16 mouse cellular contexts compared by ENCODE assay signal in the genomic region with DNA sequence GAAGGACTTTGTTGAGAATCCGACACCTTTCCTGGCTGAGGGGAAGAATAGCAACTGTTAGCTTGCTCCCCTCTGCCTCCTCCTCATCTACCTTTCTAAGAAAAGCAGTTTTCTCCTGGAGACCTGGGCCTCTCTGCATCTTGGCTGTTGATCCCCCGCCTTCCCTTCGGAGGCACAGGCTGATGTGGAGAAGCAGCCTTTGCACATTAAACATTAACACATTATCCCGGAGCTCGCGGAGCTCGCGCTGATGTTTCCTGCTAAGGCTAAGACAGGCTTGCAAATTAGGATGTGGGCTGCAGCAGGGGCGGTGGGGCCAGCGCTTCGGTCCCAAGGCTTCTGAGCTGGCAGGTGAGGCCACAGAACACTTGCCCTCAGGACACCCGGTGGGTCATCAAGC.
DNase-seq lines count a peak whose midpoint lies in the region; ATAC-seq and TF ChIP-seq lines count a peak whose summit lies in the region.
"Had no signal": no experiment of that assay in that cellular context is flagged by ENCODE, and none has a peak within 500 bp of the region (broad histone marks: within the 10 kb centered on the region; RNA-seq: fewer than 3 reads in every experiment).

No protein-coding gene starts in this region.

- H3K36me3 ChIP-seq in hindbrain, embryonic 10.5 days = no peaks in the 10 kb centered on the region
- H3K36me3 ChIP-seq in hindbrain, embryonic 16.5 days (ENCODE audit: control insufficient read depth, insufficient read depth, low read length) = no peaks in the 10 kb centered on the region
- no peaks in the 10 kb centered on the region for H3K36me3 ChIP-seq in lung, embryonic 14.5 days (ENCODE audit: insufficient read depth)
- no peaks in the 10 kb centered on the region for H3K36me3 ChIP-seq in midbrain, postnatal 0 days (ENCODE audit: insufficient read depth, low read length)
- no peaks in the 10 kb centered on the region for H3K36me3 ChIP-seq in liver, postnatal 0 days (replicated peaks; ENCODE audit: insufficient read depth, low read length)
- H3K36me3 ChIP-seq: embryonic facial prominence, embryonic 10.5 days; heart, embryonic 10.5 days had no signal

- H3K4me2 ChIP-seq in hindbrain, embryonic 16.5 days (ENCODE audit: low read length) = no peak overlapping the region
- no peak overlapping the region for H3K4me2 ChIP-seq in lung, embryonic 14.5 days
- no peak overlapping the region for H3K4me2 ChIP-seq in midbrain, postnatal 0 days (ENCODE audit: low read depth, low read length, poor library complexity, severe bottlenecking)
- no peak overlapping the region for H3K4me2 ChIP-seq in liver, postnatal 0 days (ENCODE audit: low read depth, low read length)

- TF ChIP-seq CTCF in lung, embryonic 14.5 days (IDR thresholded peaks at IDR 0.05; ENCODE audit: low read depth) = no peak
- no peak for TF ChIP-seq CTCF in midbrain, postnatal 0 days (IDR thresholded peaks at IDR 0.05)
- no peak for TF ChIP-seq CTCF in liver, postnatal 0 days (IDR thresholded peaks at IDR 0.05; ENCODE audit: low read depth)

- no peak overlapping the region for H3K9ac ChIP-seq in hindbrain, embryonic 16.5 days (ENCODE audit: low read depth, low read length)
- H3K9ac ChIP-seq in lung, embryonic 14.5 days = no peak overlapping the region
- H3K9ac ChIP-seq in midbrain, postnatal 0 days (replicated peaks; ENCODE audit: low read length, poor library complexity, severe bottlenecking) = no peak overlapping the region
- H3K9ac ChIP-seq in liver, postnatal 0 days (replicated peaks) = no peak overlapping the region
- H3K9ac ChIP-seq: forebrain, postnatal 0 days had no signal

- H3K4me1 ChIP-seq in hindbrain, embryonic 10.5 days (replicated peaks) = peaks cover 51% of the 10 kb centered on the region
- H3K4me1 ChIP-seq in hindbrain, embryonic 16.5 days (ENCODE audit: control insufficient read depth, insufficient read depth, low read depth, low read length) = peaks cover 6% of the 10 kb centered on the region
- H3K4me1 ChIP-seq in lung, embryonic 14.5 days (ENCODE audit: insufficient read depth) = peaks cover 16% of the 10 kb centered on the region
- peaks cover 3% of the 10 kb centered on the region for H3K4me1 ChIP-seq in midbrain, postnatal 0 days (ENCODE audit: insufficient read depth, low read length)
- H3K4me1 ChIP-seq in liver, postnatal 0 days (ENCODE audit: insufficient read depth) = no peaks in the 10 kb centered on the region

- ATAC-seq in hindbrain, embryonic 16.5 days = no peak
- ATAC-seq in lung, embryonic 14.5 days (ENCODE audit: insufficient read depth) = no peak
- no peak for ATAC-seq in midbrain, postnatal 0 days (ENCODE audit: low FRiP score)
- ATAC-seq in liver, postnatal 0 days = no peak
- ATAC-seq: activated CD4-positive, CD25-positive, alpha-beta regulatory T cell, adult 4 months had no signal

- no peaks in the 10 kb centered on the region for H3K9me3 ChIP-seq in hindbrain, embryonic 10.5 days
- H3K9me3 ChIP-seq in hindbrain, embryonic 16.5 days (ENCODE audit: control insufficient read depth, low read length) = no peaks in the 10 kb centered on the region
- H3K9me3 ChIP-seq in lung, embryonic 14.5 days (ENCODE audit: low read depth, low read length) = no peaks in the 10 kb centered on the region
- no peaks in the 10 kb centered on the region for H3K9me3 ChIP-seq in midbrain, postnatal 0 days (ENCODE audit: low read length)
- H3K9me3 ChIP-seq in liver, postnatal 0 days (ENCODE audit: low read length) = no peaks in the 10 kb centered on the region
- H3K9me3 ChIP-seq: embryonic facial prominence, embryonic 10.5 days; heart, embryonic 10.5 days had no signal

- H3K27me3 ChIP-seq in hindbrain, embryonic 10.5 days (ENCODE audit: insufficient read depth, poor library complexity, severe bottlenecking) = peaks cover 7% of the 10 kb centered on the region; the same call in 1 of the 2 replicates
- H3K27me3 ChIP-seq in hindbrain, embryonic 16.5 days (replicated peaks; ENCODE audit: control insufficient read depth, insufficient read depth, low read length) = no peaks in the 10 kb centered on the region
- no peaks in the 10 kb centered on the region for H3K27me3 ChIP-seq in lung, embryonic 14.5 days (ENCODE audit: insufficient read depth, low read length)
- H3K27me3 ChIP-seq in midbrain, postnatal 0 days (ENCODE audit: insufficient read depth, low read length) = no peaks in the 10 kb centered on the region
- no peaks in the 10 kb centered on the region for H3K27me3 ChIP-seq in liver, postnatal 0 days (ENCODE audit: insufficient read depth, low read length)

- 36% methylated on average over 12 of the region's 12 CpGs for WGBS in hindbrain, embryonic 10.5 days
- 32% methylated on average over 12 of the region's 12 CpGs for WGBS in hindbrain, embryonic 16.5 days
- 31% methylated on average over 12 of the region's 12 CpGs for WGBS in lung, embryonic 14.5 days
- WGBS in midbrain, postnatal 0 days = 22% methylated on average over 12 of the region's 12 CpGs
- 48% methylated on average over 12 of the region's 12 CpGs for WGBS in liver, postnatal 0 days (ENCODE audit: insufficient replicate concordance)

- DNase-seq in hindbrain, embryonic 10.5 days (ENCODE audit: low spot score) = no peak
- peak; percentile 41 for DNase-seq in lung, embryonic 14.5 days
- no peak for DNase-seq in lung, postnatal 14 days
- DNase-seq in kidney, postnatal 10 days = peak; percentile 54
- no peak for DNase-seq in midbrain, postnatal 0 days (ENCODE audit: low spot score)
- no peak for DNase-seq in thymus, postnatal 4 days
- DNase-seq in liver, postnatal 0 days = no peak
- DNase-seq: forebrain, postnatal 0 days; gastrocnemius, postnatal 25 days; layer of hippocampus, adult 9-11 months had no signal

- H3K4me3 ChIP-seq in hindbrain, embryonic 10.5 days = no peak overlapping the region
- no peak overlapping the region for H3K4me3 ChIP-seq in hindbrain, embryonic 16.5 days (ENCODE audit: low read length)
- H3K4me3 ChIP-seq in lung, embryonic 14.5 days (ENCODE audit: low read depth, low read length) = no peak overlapping the region
- H3K4me3 ChIP-seq in midbrain, postnatal 0 days (ENCODE audit: low read depth, low read length) = no peak overlapping the region
- H3K4me3 ChIP-seq in liver, postnatal 0 days (ENCODE audit: low read depth, low read length) = no peak overlapping the region
- H3K4me3 ChIP-seq: embryonic facial prominence, embryonic 10.5 days; erythroblast, embryonic 14.5 days; heart, embryonic 10.5 days had no signal

- TF ChIP-seq EP300 in liver, postnatal 0 days (IDR thresholded peaks at IDR 0.05; ENCODE audit: low read depth) = no peak

- peak overlapping the region; percentile 17; the same call in 1 of the 2 replicates for H3K27ac ChIP-seq in hindbrain, embryonic 10.5 days
- no peak overlapping the region for H3K27ac ChIP-seq in hindbrain, embryonic 16.5 days (ENCODE audit: low read depth, low read length)
- H3K27ac ChIP-seq in lung, embryonic 14.5 days (ENCODE audit: low read depth) = no peak overlapping the region
- 0 out of 2 replicates have a peak overlapping the region, but pooled peaks have one; percentile 6 for H3K27ac ChIP-seq in midbrain, postnatal 0 days (ENCODE audit: low read depth, low read length)
- H3K27ac ChIP-seq in liver, postnatal 0 days (ENCODE audit: low read depth) = no peak overlapping the region
- H3K27ac ChIP-seq: embryonic facial prominence, embryonic 10.5 days; heart, embryonic 10.5 days; macrophage had no signal

Comparison
In these comparisons a context has a peak if more than half of its experiments do, and no peak if none do; other contexts are left out.
1. DNase-seq: peak in lung, embryonic 14.5 days (single experiment) and kidney, postnatal 10 days (single experiment); none in hindbrain, embryonic 10.5 days (single experiment), lung, postnatal 14 days (single experiment), midbrain, postnatal 0 days (single experiment), thymus, postnatal 4 days (single experiment) and liver, postnatal 0 days (single experiment).
2. H3K27ac ChIP-seq: peak in hindbrain, embryonic 10.5 days (single experiment) and midbrain, postnatal 0 days (single experiment); none in hindbrain, embryonic 16.5 days (single experiment), lung, embryonic 14.5 days (single experiment) and liver, postnatal 0 days (single experiment).